In the genomic region with DNA sequence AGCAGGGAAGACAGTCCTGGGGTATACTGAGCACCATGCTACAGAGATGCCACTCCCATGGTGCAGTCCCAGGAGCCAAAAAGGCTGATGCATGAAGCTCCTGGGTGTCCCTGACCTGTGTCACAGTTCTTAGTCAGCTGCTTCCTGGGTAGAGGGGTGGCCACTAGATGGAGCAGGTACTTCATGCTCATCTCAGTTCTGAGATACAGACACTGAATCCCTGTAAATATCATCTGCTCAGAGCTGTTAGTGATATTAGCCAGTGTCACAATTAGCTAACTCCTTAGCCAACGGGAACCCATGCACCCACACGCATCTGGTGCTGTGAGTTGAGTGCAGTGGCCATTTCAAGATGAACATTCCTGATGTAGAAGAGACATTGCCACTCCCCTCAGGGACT, we compare ENCODE assay signal across 9 mouse cellular contexts. TPM values are rescaled to one million over a fixed set of nuclear protein-coding genes. Genes with fewer than 3 reads are reported as not detected.
DNase-seq lines count a peak whose midpoint lies in the region; ATAC-seq lines count a peak whose summit lies in the region.
"Had no signal": no experiment of that assay in that cellular context is flagged by ENCODE, and none has a peak within 500 bp of the region (broad histone marks: within the 10 kb centered on the region; RNA-seq: fewer than 3 reads in every experiment).

No protein-coding gene starts in this region.

- no peak for ATAC-seq in heart, embryonic 11.5 days (replicated peaks; ENCODE audit: insufficient number of reproducible peaks, low FRiP score, low TSS enrichment)
- ATAC-seq in heart, embryonic 12.5 days (ENCODE audit: insufficient number of reproducible peaks, low FRiP score), result no peak
- ATAC-seq in heart, embryonic 15.5 days (replicated peaks; ENCODE audit: insufficient number of reproducible peaks, insufficient read depth, low FRiP score, low read depth), result peak; percentile 5; the same call in 1 of the 2 replicates
- ATAC-seq in intestine, embryonic 15.5 days, result no peak

- 63% methylated on average over 2 of the region's 2 CpGs for WGBS in heart, embryonic 11.5 days (ENCODE audit: insufficient replicate concordance)
- WGBS in heart, embryonic 12.5 days, result 40% methylated on average over 2 of the region's 2 CpGs
- WGBS in heart, embryonic 15.5 days, result 23% methylated on average over 2 of the region's 2 CpGs
- WGBS in intestine, embryonic 15.5 days, result 74% methylated on average over 2 of the region's 2 CpGs

- DNase-seq in right cerebral cortex, postnatal 14 days, result peak; percentile 40
- DNase-seq in right cerebral cortex, postnatal 25 days, result no peak
- DNase-seq in thymus, postnatal 25 days, result peak; percentile 58
- no peak for DNase-seq in left cerebral cortex, adult 11 months (ENCODE audit: low spot score)

- no peak overlapping the region for H3K4me2 ChIP-seq in heart, embryonic 11.5 days
- H3K4me2 ChIP-seq in heart, embryonic 12.5 days, result no peak overlapping the region
- H3K4me2 ChIP-seq in heart, embryonic 15.5 days, result no peak overlapping the region
- no peak overlapping the region for H3K4me2 ChIP-seq in intestine, embryonic 15.5 days (replicated peaks)
- H3K4me2 ChIP-seq: liver, embryonic 15.5 days had no signal

- H3K9ac ChIP-seq in heart, embryonic 11.5 days (ENCODE audit: low read depth, low read length), result no peak overlapping the region
- H3K9ac ChIP-seq in heart, embryonic 12.5 days, result no peak overlapping the region
- no peak overlapping the region for H3K9ac ChIP-seq in heart, embryonic 15.5 days
- no peak overlapping the region for H3K9ac ChIP-seq in intestine, embryonic 15.5 days
- H3K9ac ChIP-seq: liver, embryonic 15.5 days had no signal

- H3K27me3 ChIP-seq in heart, embryonic 11.5 days (ENCODE audit: control insufficient read depth, insufficient read depth, low read length), result no peaks in the 10 kb centered on the region
- H3K27me3 ChIP-seq in heart, embryonic 12.5 days (replicated peaks), result no peaks in the 10 kb centered on the region
- H3K27me3 ChIP-seq in heart, embryonic 15.5 days, result no peaks in the 10 kb centered on the region
- H3K27me3 ChIP-seq in intestine, embryonic 15.5 days (replicated peaks), result no peaks in the 10 kb centered on the region
- H3K27me3 ChIP-seq: liver, embryonic 15.5 days had no signal

- H3K9me3 ChIP-seq in heart, embryonic 11.5 days (replicated peaks; ENCODE audit: control insufficient read depth, low read length), result no peaks in the 10 kb centered on the region
- H3K9me3 ChIP-seq in heart, embryonic 12.5 days (replicated peaks), result no peaks in the 10 kb centered on the region
- no peaks in the 10 kb centered on the region for H3K9me3 ChIP-seq in heart, embryonic 15.5 days (replicated peaks)
- no peaks in the 10 kb centered on the region for H3K9me3 ChIP-seq in intestine, embryonic 15.5 days
- H3K9me3 ChIP-seq: liver, embryonic 15.5 days had no signal

- peaks cover 35% of the 10 kb centered on the region for H3K36me3 ChIP-seq in heart, embryonic 11.5 days (ENCODE audit: control insufficient read depth, insufficient read depth, low read length)
- peaks cover 60% of the 10 kb centered on the region for H3K36me3 ChIP-seq in heart, embryonic 12.5 days
- peaks cover 38% of the 10 kb centered on the region for H3K36me3 ChIP-seq in heart, embryonic 15.5 days
- peaks cover 36% of the 10 kb centered on the region for H3K36me3 ChIP-seq in intestine, embryonic 15.5 days
- H3K36me3 ChIP-seq: liver, embryonic 15.5 days had no signal

- H3K4me1 ChIP-seq in heart, embryonic 11.5 days (ENCODE audit: control insufficient read depth, insufficient read depth, low read length), result peaks cover 15% of the 10 kb centered on the region
- H3K4me1 ChIP-seq in heart, embryonic 12.5 days (replicated peaks), result peaks cover 41% of the 10 kb centered on the region
- peaks cover 63% of the 10 kb centered on the region for H3K4me1 ChIP-seq in heart, embryonic 15.5 days (replicated peaks)
- H3K4me1 ChIP-seq in intestine, embryonic 15.5 days (replicated peaks), result no peaks in the 10 kb centered on the region
- H3K4me1 ChIP-seq: liver, embryonic 15.5 days had no signal

- no peak overlapping the region for H3K4me3 ChIP-seq in heart, embryonic 11.5 days (ENCODE audit: low read depth, low read length)
- H3K4me3 ChIP-seq in heart, embryonic 12.5 days, result no peak overlapping the region
- H3K4me3 ChIP-seq in heart, embryonic 15.5 days, result no peak overlapping the region
- no peak overlapping the region for H3K4me3 ChIP-seq in intestine, embryonic 15.5 days (replicated peaks)
- H3K4me3 ChIP-seq: liver, embryonic 15.5 days had no signal

- H3K27ac ChIP-seq in heart, embryonic 11.5 days (ENCODE audit: low read depth, low read length), result peak overlapping the region; percentile 18; the same call in 1 of the 2 replicates
- H3K27ac ChIP-seq in heart, embryonic 12.5 days (ENCODE audit: poor library complexity, severe bottlenecking), result no peak overlapping the region
- peak overlapping the region; percentile 66 for H3K27ac ChIP-seq in heart, embryonic 15.5 days
- no peak overlapping the region for H3K27ac ChIP-seq in intestine, embryonic 15.5 days
- H3K27ac ChIP-seq: liver, embryonic 15.5 days had no signal

RNA-seq across cellular contexts. Expression of gene Gpsm1, which starts 9.6 kb away (rescaled TPM):
- 21.4 and 30.2 TPM in 2 replicates for polyA plus RNA-seq in heart, embryonic 11.5 days (2014; fragmentation: Nextera tagmentation; extraction: Ambion mirVana)
- 38.0 and 39.9 TPM in 2 replicates for polyA plus RNA-seq in heart, embryonic 12.5 days (2016; fragmentation: Nextera tagmentation; extraction: Ambion mirVana)
- polyA plus RNA-seq in heart, embryonic 15.5 days (2015; fragmentation: Nextera tagmentation; extraction: Ambion mirVana), result 64.4 and 71.6 TPM in 2 replicates
- 26.7 and 26.8 TPM in 2 replicates for polyA plus RNA-seq in intestine, embryonic 15.5 days (2015; fragmentation: Nextera tagmentation; extraction: Ambion mirVana)

RNA-seq across cellular contexts. Expression of gene Dnlz, which starts 27.0 kb away (rescaled TPM):
- 26.3 and 28.0 TPM in 2 replicates for polyA plus RNA-seq in heart, embryonic 11.5 days (2014; fragmentation: Nextera tagmentation; extraction: Ambion mirVana)
- 31.4 and 33.7 TPM in 2 replicates for polyA plus RNA-seq in heart, embryonic 12.5 days (2016; fragmentation: Nextera tagmentation; extraction: Ambion mirVana)
- polyA plus RNA-seq in heart, embryonic 15.5 days (2015; fragmentation: Nextera tagmentation; extraction: Ambion mirVana), result 22.1 and 27.9 TPM in 2 replicates
- polyA plus RNA-seq in intestine, embryonic 15.5 days (2015; fragmentation: Nextera tagmentation; extraction: Ambion mirVana), result 23.6 and 24.7 TPM in 2 replicates

RNA-seq across cellular contexts. Expression of gene Ccdc187, which starts 30.6 kb away (rescaled TPM):
- polyA plus RNA-seq in heart, embryonic 11.5 days (2014; fragmentation: Nextera tagmentation; extraction: Ambion mirVana), result 0.09 TPM in 1 of 2 replicates, not detected in the other
- polyA plus RNA-seq in heart, embryonic 12.5 days (2016; fragmentation: Nextera tagmentation; extraction: Ambion mirVana), result 0.05 and 0.09 TPM in 2 replicates
- 0.08 and 0.15 TPM in 2 replicates for polyA plus RNA-seq in heart, embryonic 15.5 days (2015; fragmentation: Nextera tagmentation; extraction: Ambion mirVana)
- polyA plus RNA-seq in intestine, embryonic 15.5 days (2015; fragmentation: Nextera tagmentation; extraction: Ambion mirVana), result 0.36 and 0.37 TPM in 2 replicates

RNA-seq across cellular contexts. Expression of gene Card9, which starts 35.8 kb away (rescaled TPM):
- polyA plus RNA-seq in heart, embryonic 11.5 days (2014; fragmentation: Nextera tagmentation; extraction: Ambion mirVana), result 0.38 and 0.59 TPM in 2 replicates
- polyA plus RNA-seq in heart, embryonic 12.5 days (2016; fragmentation: Nextera tagmentation; extraction: Ambion mirVana), result 0.56 and 0.58 TPM in 2 replicates
- 0.60 and 1.7 TPM in 2 replicates for polyA plus RNA-seq in heart, embryonic 15.5 days (2015; fragmentation: Nextera tagmentation; extraction: Ambion mirVana)
- 0.79 and 0.91 TPM in 2 replicates for polyA plus RNA-seq in intestine, embryonic 15.5 days (2015; fragmentation: Nextera tagmentation; extraction: Ambion mirVana)

RNA-seq across cellular contexts. Expression of gene Snapc4, which starts 55.5 kb away (rescaled TPM):
- 16.8 and 18.2 TPM in 2 replicates for polyA plus RNA-seq in heart, embryonic 11.5 days (2014; fragmentation: Nextera tagmentation; extraction: Ambion mirVana)
- 20.4 and 23.5 TPM in 2 replicates for polyA plus RNA-seq in heart, embryonic 12.5 days (2016; fragmentation: Nextera tagmentation; extraction: Ambion mirVana)
- polyA plus RNA-seq in heart, embryonic 15.5 days (2015; fragmentation: Nextera tagmentation; extraction: Ambion mirVana), result 16.8 and 19.6 TPM in 2 replicates
- 19.7 and 25.2 TPM in 2 replicates for polyA plus RNA-seq in intestine, embryonic 15.5 days (2015; fragmentation: Nextera tagmentation; extraction: Ambion mirVana)

Comparison
In these comparisons a context has a peak if more than half of its experiments do, and no peak if none do; other contexts are left out.
1. H3K27ac ChIP-seq: peak in heart, embryonic 11.5 days (single experiment) and heart, embryonic 15.5 days (single experiment); none in heart, embryonic 12.5 days (single experiment) and intestine, embryonic 15.5 days (single experiment).
2. DNase-seq: peak in right cerebral cortex, postnatal 14 days (single experiment) and thymus, postnatal 25 days (single experiment); none in right cerebral cortex, postnatal 25 days (single experiment) and left cerebral cortex, adult 11 months (single experiment).